Mouse (Mus musculus): Measurements from ENCODE around the gene Tbc1d16.

DNA sequence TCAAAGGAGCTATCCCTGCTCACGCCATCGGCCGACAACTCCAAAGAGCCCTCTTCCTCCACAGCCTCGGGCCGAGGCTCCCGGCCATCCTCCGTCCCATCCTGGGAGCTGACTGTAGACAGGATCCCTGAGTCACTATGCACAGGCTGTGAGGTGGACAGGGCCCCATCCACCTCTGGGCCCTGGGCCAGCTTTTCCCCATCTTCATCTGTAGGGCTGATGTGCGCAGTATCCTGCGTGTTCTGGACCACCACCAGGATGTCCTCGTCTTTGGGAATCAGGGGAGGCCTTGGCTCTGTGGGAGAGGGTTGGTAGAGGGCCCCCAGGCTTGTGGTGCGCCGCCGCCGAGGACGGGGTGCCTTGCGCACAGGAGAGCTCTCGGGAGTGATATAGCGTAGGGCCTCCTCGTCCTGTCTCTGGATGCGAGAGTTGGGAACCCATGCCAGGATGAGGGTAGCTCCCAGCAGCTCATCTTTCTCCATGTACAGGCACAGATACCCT lies 19.4 kb downstream of the Tbc1d16 start:
- no peak for TF ChIP-seq CTCF (IDR thresholded peaks at IDR 0.05; ENCODE audit: low read depth, low read length)
- TF ChIP-seq POLR2A (IDR thresholded peaks at IDR 0.05; ENCODE audit: borderline replicate concordance, low read depth, low read length), result no peak

Measured in bone marrow macrophage, adult 2 months (primary cell).